Mouse (Mus musculus): ENCODE measurements around the gene Nrxn3.

DNA sequence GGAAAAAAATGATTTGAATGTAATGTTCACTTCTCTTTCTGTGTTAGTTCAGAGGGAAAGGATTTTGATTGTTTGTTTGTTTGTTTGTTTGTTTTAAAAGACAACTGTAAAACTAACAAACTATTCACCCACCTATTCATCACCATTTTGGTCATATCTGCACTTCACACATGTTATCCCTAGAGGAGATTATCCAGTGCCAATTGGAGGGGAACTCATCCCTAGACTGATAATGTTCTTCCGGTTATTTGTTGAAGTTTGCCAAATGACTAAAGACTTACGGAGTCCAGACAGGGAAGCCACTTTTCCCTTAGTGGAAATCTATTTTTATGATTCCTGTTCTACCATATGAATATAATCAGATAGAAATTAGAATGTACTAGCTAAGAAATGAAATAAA lies 831.5 kb downstream of the Nrxn3 start:
- no peak for TF ChIP-seq CTCF (IDR thresholded peaks at IDR 0.05; ENCODE audit: low read depth, low read length)
- TF ChIP-seq POLR2A (IDR thresholded peaks at IDR 0.05; ENCODE audit: borderline replicate concordance, low read depth, low read length) = no peak
